Mouse (Mus musculus) hindbrain, embryonic 10.5 days (tissue): ENCODE results near the gene C1rb. TPM values are rescaled to one million over a fixed set of nuclear protein-coding genes. Genes with fewer than 3 reads are reported as not detected.

Experiments used
- DNase-seq: peaks from one replicate; pipeline ENCODE4 v3.0.0-alpha.2; 2017; ENCODE audit warnings: low spot score
- H3K27ac ChIP-seq: fragments of 300-500 bp; sonication (generic); 2 replicates; pipeline ENCODE4 v1.5.1; 2016; ENCODE audit warnings: mild to moderate bottlenecking, moderate library complexity
- H3K27me3 ChIP-seq: fragments of 300-500 bp; sonication (generic); 2 replicates; pipeline ENCODE4 v1.6.1; 2016; ENCODE audit warnings: mild to moderate bottlenecking; ENCODE audit not compliant: poor library complexity, insufficient read depth, severe bottlenecking
- H3K36me3 ChIP-seq: fragments of 300-500 bp; sonication (generic); 2 replicates; pipeline ENCODE4 v1.6.1; 2016; ENCODE audit warnings: mild to moderate bottlenecking, moderate library complexity
- H3K4me1 ChIP-seq: fragments of 300-500 bp; sonication (generic); replicated peaks from 2 replicates; pipeline ENCODE4 v1.6.1; 2016; ENCODE audit warnings: mild to moderate bottlenecking
- H3K4me3 ChIP-seq: fragments of 300-500 bp; sonication (generic); 2 replicates; pipeline ENCODE4 v1.5.1; 2016; ENCODE audit warnings: mild to moderate bottlenecking, moderate library complexity
- H3K9me3 ChIP-seq: fragments of 300-500 bp; sonication (generic); 2 replicates; pipeline ENCODE4 v1.6.1; 2016; ENCODE audit warnings: mild to moderate bottlenecking, moderate library complexity
- WGBS: fragments of 180-500 bp; shearing (Covaris S2); methylation state at CpG from one replicate; pipeline ENCODE4 v1.1.7; 2016; 5-methylcytosine and 5-hydroxymethylcytosine counted together
- polyA plus RNA-seq: library from polyadenylated mRNA; unstranded; fragments of >200 nt; fragmentation: Nextera tagmentation; extraction: Ambion mirVana; gene quantifications from 2 replicates; pipeline ENCODE4 v1.2.1, GENCODE M21; 2016

C1rb gene
- polyA plus RNA-seq, 1 experiment from 2014 or later, result not detected

- no peaks in the 10 kb centered on the region for H3K9me3 ChIP-seq
- DNase-seq, result no peak
- 83% methylated on average over 4 of the region's 4 CpGs for WGBS
- H3K27ac ChIP-seq, result no peak overlapping the region
- H3K27me3 ChIP-seq, result no peaks in the 10 kb centered on the region
- H3K4me3 ChIP-seq, result no peak overlapping the region
- no peaks in the 10 kb centered on the region for H3K36me3 ChIP-seq
- H3K4me1 ChIP-seq, result no peaks in the 10 kb centered on the region
Observed at GRCm38 (mm10) chr6:124630763-124631162, 60.7 kb downstream of the C1rb start.

Other genes with a start within 250 kb of the C1rb start
- gene Pex5, start 155.2 kb upstream of the C1rb start, polyA plus RNA-seq, result 46.9 and 51.7 TPM in 2 replicates
- gene Clstn3, start 105.5 kb upstream of the C1rb start, polyA plus RNA-seq, result 8.8 and 20.4 TPM in 2 replicates
- 0.14 and 0.47 TPM in 2 replicates for gene C1rl, start 77.2 kb upstream of the C1rb start, polyA plus RNA-seq
- gene C1ra, start 57.9 kb upstream of the C1rb start, polyA plus RNA-seq, result 0.06 and 0.33 TPM in 2 replicates
- 0.51 and 0.75 TPM in 2 replicates for gene C1s1, start 27.9 kb upstream of the C1rb start, polyA plus RNA-seq
- gene C1s2, start 65.8 kb downstream of the C1rb start, polyA plus RNA-seq, result not detected in 2 replicates
- 39.6 and 43.6 TPM in 2 replicates for gene Lpcat3, start 92.7 kb downstream of the C1rb start, polyA plus RNA-seq
- gene Emg1, start 141.9 kb downstream of the C1rb start, polyA plus RNA-seq, result 215 and 232 TPM in 2 replicates
- gene Phb2, start 142.0 kb downstream of the C1rb start, polyA plus RNA-seq, result 410 and 445 TPM in 2 replicates
- gene Ptpn6, start 168.4 kb downstream of the C1rb start, polyA plus RNA-seq, result 7.9 and 8.2 TPM in 2 replicates
- 446 and 555 TPM in 2 replicates for gene Grcc10, start 171.1 kb downstream of the C1rb start, polyA plus RNA-seq
- not detected in 2 replicates for gene Gm45234, start 185.7 kb downstream of the C1rb start, polyA plus RNA-seq
- gene Atn1, start 186.2 kb downstream of the C1rb start, polyA plus RNA-seq, result 11.2 and 13.0 TPM in 2 replicates
- gene Eno2, start 199.4 kb downstream of the C1rb start, polyA plus RNA-seq, result 3.4 and 5.4 TPM in 2 replicates
- 2.5 and 4.8 TPM in 2 replicates for gene Lrrc23, start 209.4 kb downstream of the C1rb start, polyA plus RNA-seq
- gene Spsb2, start 238.4 kb downstream of the C1rb start, polyA plus RNA-seq, result 8.3 and 8.7 TPM in 2 replicates
- 794 and 931 TPM in 2 replicates for gene Tpi1, start 244.0 kb downstream of the C1rb start, polyA plus RNA-seq